Mouse (Mus musculus) fat pad, adult 2 months (tissue): Measurements from ENCODE around the gene Tmigd3.

ENCODE experiments used
- DNase-seq: peaks from one replicate; pipeline ENCODE4 v3.0.0-alpha.2; 2011; ENCODE audit warnings: low read depth, low spot score; ENCODE audit errors: extremely low read depth

The Tmigd3 gene

GRCm38 (mm10) chr3:105873451-105874445 lies 3.0 kb downstream of the Tmigd3 start:
- no peak for DNase-seq

- no peak for DNase-seq
Measured at GRCm38 (mm10) chr3:105876022-105876421, 5.3 kb downstream of the Tmigd3 start.

- DNase-seq: no peak
Measured at GRCm38 (mm10) chr3:105877252-105877803, 6.6 kb downstream of the Tmigd3 start.

- no peak for DNase-seq
Measured at GRCm38 (mm10) chr3:105877919-105878318, 7.2 kb downstream of the Tmigd3 start.

GRCm38 (mm10) chr3:105878751-105879150 lies 8.0 kb downstream of the Tmigd3 start:
- no peak for DNase-seq

GRCm38 (mm10) chr3:105880419-105880818 lies 9.7 kb downstream of the Tmigd3 start:
- DNase-seq: no peak

GRCm38 (mm10) chr3:105882105-105882504 lies 11.4 kb downstream of the Tmigd3 start:
- DNase-seq: no peak

GRCm38 (mm10) chr3:105883111-105883510 lies 12.4 kb downstream of the Tmigd3 start:
- DNase-seq: no peak

GRCm38 (mm10) chr3:105888961-105889360 lies 18.3 kb downstream of the Tmigd3 start:
- no peak for DNase-seq

- DNase-seq: no peak
Measured at GRCm38 (mm10) chr3:105890220-105890619, 19.5 kb downstream of the Tmigd3 start.

GRCm38 (mm10) chr3:105891141-105891540 lies 20.4 kb downstream of the Tmigd3 start:
- DNase-seq: no peak

- no peak for DNase-seq
Measured at GRCm38 (mm10) chr3:105891760-105892571, 21.3 kb downstream of the Tmigd3 start.

- DNase-seq: no peak
Measured at GRCm38 (mm10) chr3:105892572-105893495, 22.1 kb downstream of the Tmigd3 start.

- no peak for DNase-seq
Measured at GRCm38 (mm10) chr3:105893941-105894391, 23.3 kb downstream of the Tmigd3 start.

GRCm38 (mm10) chr3:105894601-105895592 lies 24.2 kb downstream of the Tmigd3 start:
- DNase-seq: no peak

GRCm38 (mm10) chr3:105896811-105897210 lies 26.1 kb downstream of the Tmigd3 start:
- no peak for DNase-seq

GRCm38 (mm10) chr3:105898325-105898724 lies 27.6 kb downstream of the Tmigd3 start:
- DNase-seq: no peak

GRCm38 (mm10) chr3:105898861-105899260 lies 28.2 kb downstream of the Tmigd3 start:
- no peak for DNase-seq
